Mouse (Mus musculus) midbrain, embryonic 11.5 days (tissue): ENCODE measurements at regions not wholly inside any gene's neighbourhood (a gene's known extent, or its start where the extent isn't known, plus 50 kb on each side); places are given as distances from the start of the nearest gene placed in this dataset.
"Not testable (repeated sequence)": the region's sequence is repeated elsewhere in the genome, so short reads cannot be mapped to it uniquely, and the experiment has no call there.

ENCODE experiments used
- ATAC-seq: fragments of 200-750 bp; cut with Nextera tagmentation; 2 replicates; pipeline ENCODE4 v1.8.0; 2017; ENCODE audit warnings: moderate TSS enrichment, moderate library complexity; ENCODE audit not compliant: low FRiP score
- DNase-seq: peaks from one replicate; pipeline ENCODE4 v3.0.0; 2015; ENCODE audit warnings: low spot score; ENCODE audit errors: missing footprints
- H3K27ac ChIP-seq: fragments of 300-500 bp; sonication (generic); 2 replicates; pipeline ENCODE4 v1.5.1; 2014; ENCODE audit warnings: low read depth, low read length
- H3K27me3 ChIP-seq: fragments of 300-500 bp; sonication (generic); 2 replicates; pipeline ENCODE4 v1.6.1; 2014; ENCODE audit warnings: mild to moderate bottlenecking, low read length, moderate library complexity, mixed read lengths; ENCODE audit not compliant: control insufficient read depth, insufficient read depth
- H3K36me3 ChIP-seq: fragments of 300-500 bp; sonication (generic); 2 replicates; pipeline ENCODE4 v1.6.1; 2014; ENCODE audit warnings: mild to moderate bottlenecking, low read length, moderate library complexity, mixed read lengths; ENCODE audit not compliant: control insufficient read depth, insufficient read depth
- H3K4me1 ChIP-seq: fragments of 300-500 bp; sonication (generic); 2 replicates; pipeline ENCODE4 v1.6.1; 2014; ENCODE audit warnings: low read length; ENCODE audit not compliant: control insufficient read depth, insufficient read depth
- H3K4me2 ChIP-seq: fragments of 300-500 bp; sonication (generic); 2 replicates; pipeline ENCODE4 v1.6.1; 2014; ENCODE audit warnings: mild to moderate bottlenecking, moderate library complexity
- H3K4me3 ChIP-seq: fragments of 300-500 bp; sonication (generic); 2 replicates; pipeline ENCODE4 v1.5.1; 2014; ENCODE audit warnings: low read depth, low read length
- H3K9ac ChIP-seq: fragments of 300-500 bp; sonication (generic); 2 replicates; pipeline ENCODE4 v1.6.1; 2014; ENCODE audit warnings: low read length
- H3K9me3 ChIP-seq: fragments of 300-500 bp; sonication (generic); 2 replicates; pipeline ENCODE4 v1.6.1; 2016; ENCODE audit warnings: low read length; ENCODE audit not compliant: control insufficient read depth
- WGBS: fragments of 180-500 bp; shearing (Covaris S2); extraction: QIAGEN DNeasy Blood & Tissue Kit; methylation state at CpG from one replicate; pipeline ENCODE4 v1.1.7; 2014; 5-methylcytosine and 5-hydroxymethylcytosine counted together

- ATAC-seq = no peak
- H3K4me2 ChIP-seq = no peak overlapping the region
- no peaks in the 10 kb centered on the region for H3K36me3 ChIP-seq
- H3K27me3 ChIP-seq = no peaks in the 10 kb centered on the region
- H3K9me3 ChIP-seq = no peaks in the 10 kb centered on the region
- no peak overlapping the region for H3K27ac ChIP-seq
- no peaks in the 10 kb centered on the region for H3K4me1 ChIP-seq
- H3K4me3 ChIP-seq = no peak overlapping the region
- no peak overlapping the region for H3K9ac ChIP-seq
- DNase-seq = no peak
Measured at GRCm38 (mm10) chr13:5553461-5553860, 307.8 kb upstream of the Klf6 start.

- Histone ChIP-seq H3K27me3 (no peaks in the 10 kb centered on the region), H3K4me1 (no peaks in the 10 kb centered on the region), H3K4me3 (no peak overlapping the region), H3K4me2 (no peak overlapping the region), H3K27ac (no peak overlapping the region), H3K36me3 (no peaks in the 10 kb centered on the region), H3K9me3 (no peaks in the 10 kb centered on the region), H3K9ac (no peak overlapping the region)
- ATAC-seq = no peak
- DNase-seq = no peak
Measured at GRCm38 (mm10) chr13:5558095-5558494, 303.2 kb upstream of the Klf6 start.

GRCm38 (mm10) chr13:5566479-5566878, 294.8 kb upstream of the Klf6 start:
- Histone ChIP-seq H3K27ac (no peak overlapping the region), H3K4me2 (no peak overlapping the region), H3K9me3 (no peaks in the 10 kb centered on the region), H3K27me3 (no peaks in the 10 kb centered on the region), H3K4me3 (no peak overlapping the region), H3K4me1 (no peaks in the 10 kb centered on the region), H3K36me3 (no peaks in the 10 kb centered on the region), H3K9ac (no peak overlapping the region)
- no peak for DNase-seq
- no peak for ATAC-seq
- 71% methylated on average over 2 of the region's 2 CpGs for WGBS

GRCm38 (mm10) chr13:5566896-5567295, 294.4 kb upstream of the Klf6 start:
- no peak for DNase-seq
- Histone ChIP-seq H3K4me1 (no peaks in the 10 kb centered on the region), H3K9ac (no peak overlapping the region), H3K4me2 (no peak overlapping the region), H3K4me3 (no peak overlapping the region), H3K36me3 (no peaks in the 10 kb centered on the region), H3K27me3 (no peaks in the 10 kb centered on the region), H3K9me3 (no peaks in the 10 kb centered on the region), H3K27ac (no peak overlapping the region)
- WGBS = 87% methylated on average over 2 of the region's 2 CpGs
- no peak for ATAC-seq

GRCm38 (mm10) chr13:5569579-5569978, 291.7 kb upstream of the Klf6 start:
- WGBS = 93% methylated on average over 1 of the region's 1 CpGs
- no peak overlapping the region for H3K4me3 ChIP-seq
- ATAC-seq = no peak

GRCm38 (mm10) chr13:5570386-5570785, 290.9 kb upstream of the Klf6 start:
- Histone ChIP-seq H3K9me3 (no peaks in the 10 kb centered on the region), H3K27me3 (no peaks in the 10 kb centered on the region), H3K4me2 (no peak overlapping the region), H3K27ac (no peak overlapping the region), H3K9ac (no peak overlapping the region), H3K4me1 (no peaks in the 10 kb centered on the region), H3K4me3 (no peak overlapping the region), H3K36me3 (no peaks in the 10 kb centered on the region)
- DNase-seq = no peak
- 89% methylated on average over 2 of the region's 2 CpGs for WGBS
- no peak for ATAC-seq

More at GRCm38 (mm10) chr13:5569579-5569978, 291.7 kb upstream of the Klf6 start:
- H3K4me2 ChIP-seq = no peak overlapping the region
- H3K27ac ChIP-seq = no peak overlapping the region
- H3K9me3 ChIP-seq = no peaks in the 10 kb centered on the region
- no peaks in the 10 kb centered on the region for H3K27me3 ChIP-seq
- no peaks in the 10 kb centered on the region for H3K4me1 ChIP-seq
- no peak overlapping the region for H3K9ac ChIP-seq
- no peaks in the 10 kb centered on the region for H3K36me3 ChIP-seq
- no peak for DNase-seq

- Histone ChIP-seq H3K4me1 (no peaks in the 10 kb centered on the region), H3K27ac (no peak overlapping the region), H3K4me2 (no peak overlapping the region), H3K36me3 (no peaks in the 10 kb centered on the region), H3K27me3 (no peaks in the 10 kb centered on the region), H3K9me3 (no peaks in the 10 kb centered on the region), H3K9ac (no peak overlapping the region), H3K4me3 (no peak overlapping the region)
- 86% methylated on average over 5 of the region's 5 CpGs for WGBS
- ATAC-seq (no peak), DNase-seq (no peak)
Measured at GRCm38 (mm10) chr13:5576568-5576967, 284.7 kb upstream of the Klf6 start.

- H3K36me3 ChIP-seq, DNase-seq, H3K27ac ChIP-seq, H3K4me1 ChIP-seq, H3K4me3 ChIP-seq, ATAC-seq, H3K27me3 ChIP-seq, H3K9me3 ChIP-seq, H3K4me2 ChIP-seq, H3K9ac ChIP-seq: not testable (repeated sequence)
- WGBS = 82% methylated on average over 7 of the region's 7 CpGs
Measured at GRCm38 (mm10) chr13:5583681-5584080, 277.6 kb upstream of the Klf6 start.

- no peaks in the 10 kb centered on the region for H3K9me3 ChIP-seq
- ATAC-seq (no peak), DNase-seq (no peak)
- H3K4me1 ChIP-seq = no peaks in the 10 kb centered on the region
- no peak overlapping the region for H3K27ac ChIP-seq
- H3K27me3 ChIP-seq = no peaks in the 10 kb centered on the region
- H3K36me3 ChIP-seq = no peaks in the 10 kb centered on the region
- no peak overlapping the region for H3K4me3 ChIP-seq
- no peak overlapping the region for H3K4me2 ChIP-seq
- no peak overlapping the region for H3K9ac ChIP-seq
Measured at GRCm38 (mm10) chr13:5587196-5587595, 274.1 kb upstream of the Klf6 start.

- H3K9me3 ChIP-seq = no peaks in the 10 kb centered on the region
- H3K4me3 ChIP-seq = no peak overlapping the region
- no peaks in the 10 kb centered on the region for H3K4me1 ChIP-seq
- DNase-seq = no peak
- H3K27me3 ChIP-seq = no peaks in the 10 kb centered on the region
- 74% methylated on average over 2 of the region's 2 CpGs for WGBS
- H3K9ac ChIP-seq = no peak overlapping the region
- H3K4me2 ChIP-seq = no peak overlapping the region
- no peak for ATAC-seq
- H3K36me3 ChIP-seq = no peaks in the 10 kb centered on the region
- H3K27ac ChIP-seq = no peak overlapping the region
Measured at GRCm38 (mm10) chr13:5591286-5591685, 270.0 kb upstream of the Klf6 start.
